Mouse (Mus musculus): ENCODE data around the gene Slc25a22. TPM values are rescaled to one million over a fixed set of nuclear protein-coding genes. Genes with fewer than 3 reads are reported as not detected.

Slc25a22 gene
- total and polyA plus RNA-seq, 2 experiments from 2014 or later: 87.3 to 126 TPM

DNA sequence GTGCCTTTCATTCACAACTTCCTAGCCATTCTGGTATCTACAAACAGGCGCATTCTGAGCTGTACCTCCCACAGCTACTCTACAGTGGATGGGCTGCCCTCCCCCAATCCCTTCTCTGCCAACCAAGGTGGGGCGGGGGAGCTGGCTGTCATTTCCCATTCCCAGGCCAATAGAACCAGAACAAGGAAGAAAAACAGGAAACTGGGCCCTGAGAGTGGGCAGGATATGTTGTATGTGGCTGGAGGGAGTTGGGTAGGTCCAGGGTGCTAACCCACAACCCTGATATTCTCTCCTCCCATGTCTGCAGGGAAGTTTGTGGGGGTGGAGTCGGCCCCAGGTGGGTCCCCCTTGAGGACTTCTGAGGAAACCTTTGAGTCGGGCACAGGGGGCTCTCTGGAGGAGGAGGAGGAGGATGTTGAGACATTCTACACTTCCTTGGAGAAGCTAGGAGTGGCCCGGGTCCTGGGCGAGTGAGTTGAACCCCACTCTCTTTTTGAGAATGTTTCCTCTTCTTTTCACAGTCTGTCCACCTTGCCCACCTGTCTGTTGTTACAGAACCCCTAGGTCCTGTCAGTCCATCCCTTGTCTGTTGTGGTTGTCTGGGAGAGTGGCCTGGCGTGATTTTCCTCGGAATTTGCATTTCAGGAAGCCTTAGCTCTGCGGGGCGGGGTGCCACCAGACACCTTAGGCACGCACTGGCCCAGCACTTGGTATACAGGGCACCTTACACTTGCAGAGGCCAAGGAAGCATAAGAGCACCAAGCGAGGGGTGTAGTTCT is 26.3 kb upstream of the Slc25a22 start:
- peaks cover 29% of the 10 kb centered on the region for H3K27me3 ChIP-seq (ENCODE audit: insufficient read depth, low read length)
- no peak overlapping the region for H3K9ac ChIP-seq (replicated peaks; ENCODE audit: low read length)
- no peak for TF ChIP-seq CTCF (IDR thresholded peaks at IDR 0.05; ENCODE audit: low read depth)
- WGBS: 27% methylated on average over 12 of the region's 12 CpGs
- ATAC-seq: no peak
- 0 out of 2 replicates have a peak, but pooled peaks cover 4% of the 10 kb centered on the region for H3K36me3 ChIP-seq (ENCODE audit: insufficient read depth, low read length)
- H3K4me1 ChIP-seq (ENCODE audit: insufficient read depth, low read length): peaks cover 12% of the 10 kb centered on the region; the same call in 1 of the 2 replicates
- no peak overlapping the region for H3K4me2 ChIP-seq (ENCODE audit: low read depth, low read length)
- H3K9me3 ChIP-seq (ENCODE audit: low read length): no peaks in the 10 kb centered on the region
- no peak overlapping the region for H3K27ac ChIP-seq
- no peak for DNase-seq (ENCODE audit: low spot score)
- no peak overlapping the region for H3K4me3 ChIP-seq (ENCODE audit: low read length)

DNA sequence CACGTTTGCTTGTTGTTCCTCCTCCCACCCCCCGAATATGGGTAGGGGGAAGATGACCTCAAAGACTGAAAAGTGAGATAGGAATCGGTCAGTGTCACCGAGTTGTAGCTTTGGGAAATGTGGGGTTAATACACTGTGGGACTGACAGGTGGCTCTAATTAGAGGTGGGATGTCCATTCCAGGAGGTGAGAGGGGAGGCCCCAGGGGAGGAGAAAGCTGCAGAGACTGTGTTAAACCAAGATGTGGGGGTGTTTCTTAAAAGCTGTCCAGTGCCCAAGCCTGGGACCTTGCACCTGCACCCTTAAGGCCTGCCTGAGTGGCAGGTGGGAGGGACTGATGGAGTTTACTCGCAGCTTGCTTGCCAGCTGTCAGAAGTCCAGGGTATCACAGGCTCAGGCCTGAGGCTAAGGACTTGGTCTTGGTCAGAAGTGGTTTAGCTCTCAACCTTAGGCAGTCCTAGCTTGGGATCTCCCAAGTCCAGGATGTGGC is 24.7 kb upstream of the Slc25a22 start:
- Histone ChIP-seq H3K4me2 (ENCODE audit: low read depth, low read length) (peak overlapping the region; percentile 69), H3K36me3 (ENCODE audit: insufficient read depth, low read length) (0 out of 2 replicates have a peak, but pooled peaks cover 4% of the 10 kb centered on the region), H3K27ac (no peak overlapping the region), H3K4me3 (ENCODE audit: low read length) (no peak overlapping the region), H3K4me1 (ENCODE audit: insufficient read depth, low read length) (no peaks in the 10 kb centered on the region; the same call in 1 of the 2 replicates), H3K9me3 (ENCODE audit: low read length) (no peaks in the 10 kb centered on the region), H3K27me3 (ENCODE audit: insufficient read depth, low read length) (peaks cover 29% of the 10 kb centered on the region), H3K9ac (replicated peaks; ENCODE audit: low read length) (peak overlapping the region; percentile 46; the same call in 1 of the 2 replicates)
- TF ChIP-seq CTCF (IDR thresholded peaks at IDR 0.05; ENCODE audit: low read depth): no peak
- ATAC-seq (no peak), DNase-seq (ENCODE audit: low spot score) (no peak)
- 20% methylated on average over 5 of the region's 5 CpGs for WGBS

DNA sequence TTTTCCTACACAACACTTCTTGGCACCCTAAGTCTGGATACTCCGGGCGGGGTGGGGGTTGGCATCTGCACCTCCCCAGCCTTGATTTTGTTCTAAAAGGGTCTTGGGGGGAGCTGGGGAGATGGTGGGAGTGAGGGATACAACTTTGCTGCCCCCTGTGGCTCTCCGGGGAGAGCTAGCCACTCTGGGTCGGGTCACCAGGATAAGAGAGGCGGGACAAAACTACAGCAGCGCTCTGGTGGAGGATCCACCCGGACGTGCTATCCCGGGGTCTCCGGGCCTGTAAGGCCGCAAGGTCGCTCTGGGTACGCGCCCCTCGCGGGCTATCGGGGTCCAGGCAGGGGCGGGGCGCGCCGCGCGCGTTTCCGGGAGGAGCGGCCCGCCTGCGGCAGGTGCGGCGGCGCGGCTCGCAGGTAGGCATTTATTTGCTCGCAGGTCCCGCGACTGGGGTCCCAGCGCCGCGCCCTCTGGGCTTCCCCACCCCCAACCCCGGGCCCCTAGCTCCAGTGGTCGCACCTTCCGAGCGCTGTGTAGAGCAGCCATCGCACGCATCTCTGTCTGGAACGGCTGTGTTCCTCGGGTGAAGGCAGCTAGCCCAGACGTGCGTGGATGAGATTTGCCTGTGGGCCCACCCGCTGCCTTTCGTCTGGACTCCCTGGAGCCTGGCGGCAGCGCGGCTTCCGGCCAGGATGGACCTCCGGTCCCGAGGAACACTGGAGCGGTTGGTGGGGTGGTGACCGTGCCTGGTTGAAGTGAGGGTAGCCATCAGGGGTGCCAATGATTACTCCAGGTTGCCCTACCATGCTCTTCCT is 24.0 kb upstream of the Slc25a22 start:
- H3K27ac ChIP-seq: no peak overlapping the region
- no peaks in the 10 kb centered on the region for H3K9me3 ChIP-seq (ENCODE audit: low read length)
- no peak for DNase-seq (ENCODE audit: low spot score)
- peak overlapping the region; percentile 69 for H3K4me2 ChIP-seq (ENCODE audit: low read depth, low read length)
- H3K9ac ChIP-seq (replicated peaks; ENCODE audit: low read length): peak overlapping the region; percentile 46; the same call in 1 of the 2 replicates
- 0 out of 2 replicates have a peak, but pooled peaks cover 4% of the 10 kb centered on the region for H3K36me3 ChIP-seq (ENCODE audit: insufficient read depth, low read length)
- H3K4me1 ChIP-seq (ENCODE audit: insufficient read depth, low read length): no peaks in the 10 kb centered on the region; the same call in 1 of the 2 replicates
- no peak for TF ChIP-seq CTCF (IDR thresholded peaks at IDR 0.05; ENCODE audit: low read depth)
- peaks cover 29% of the 10 kb centered on the region for H3K27me3 ChIP-seq (ENCODE audit: insufficient read depth, low read length)
- 2% methylated on average over 57 of the region's 59 CpGs for WGBS
- ATAC-seq: no peak
- H3K4me3 ChIP-seq (ENCODE audit: low read length): peak overlapping the region; percentile 37

DNA sequence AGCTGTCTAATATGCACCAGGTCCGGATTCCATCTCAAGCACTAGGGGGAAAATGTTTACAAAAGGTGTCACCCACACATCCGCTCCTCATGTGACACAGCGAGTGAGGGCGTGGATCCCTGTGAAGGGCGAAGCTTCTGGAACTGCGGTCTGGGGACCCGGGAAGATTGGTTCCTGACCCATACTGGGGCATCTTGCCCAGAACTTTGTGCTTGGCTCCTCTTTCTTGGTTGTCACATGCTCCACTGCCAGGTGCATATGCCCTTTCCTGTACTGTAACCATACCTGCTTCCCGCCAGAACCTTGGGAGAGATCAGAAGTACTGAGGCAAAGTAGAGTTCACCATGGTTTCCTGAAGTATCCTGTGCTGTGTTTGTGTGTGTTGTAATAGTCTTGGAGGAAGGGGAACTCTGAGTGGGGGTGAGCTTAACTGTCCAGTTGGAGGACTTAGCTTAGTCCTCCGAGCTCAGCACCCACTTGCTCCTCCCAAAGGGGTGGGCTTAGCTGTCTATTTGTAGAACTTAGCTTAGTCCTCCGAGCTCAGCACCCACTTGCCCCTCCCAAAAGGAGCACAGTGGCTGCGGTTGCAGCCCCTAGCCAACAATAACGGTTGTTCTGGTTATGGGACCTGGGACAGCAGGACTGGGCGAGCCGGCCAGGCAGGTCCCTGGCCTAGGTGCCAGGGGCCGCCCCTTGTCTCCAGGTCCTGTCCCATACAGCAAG is 22.9 kb upstream of the Slc25a22 start, which contains the start of gene Cracr2b:
Gene Cracr2b (plus strand): TSS at position 704 of the 723 bp plus-strand sequence.
- ATAC-seq: no peak
- DNase-seq (ENCODE audit: low spot score): no peak
- Histone ChIP-seq H3K27me3 (ENCODE audit: insufficient read depth, low read length) (peaks cover 28% of the 10 kb centered on the region), H3K4me2 (ENCODE audit: low read depth, low read length) (peak within 1 kb of the TSS; percentile 69), H3K36me3 (ENCODE audit: insufficient read depth, low read length) (0 out of 2 replicates have a peak, but pooled peaks cover 4% of the 10 kb centered on the region), H3K4me3 (ENCODE audit: low read length) (peak within 1 kb of the TSS; percentile 37), H3K4me1 (ENCODE audit: insufficient read depth, low read length) (0 out of 2 replicates have a peak, but pooled peaks cover 8% of the 10 kb centered on the region), H3K9me3 (ENCODE audit: low read length) (no peaks in the 10 kb centered on the region), H3K27ac (no peak within 1 kb of the TSS), H3K9ac (replicated peaks; ENCODE audit: low read length) (peak within 1 kb of the TSS; percentile 46; the same call in 1 of the 2 replicates)
- WGBS: 70% methylated on average over 15 of the region's 15 CpGs
- no peak for TF ChIP-seq CTCF (IDR thresholded peaks at IDR 0.05; ENCODE audit: low read depth)

DNA sequence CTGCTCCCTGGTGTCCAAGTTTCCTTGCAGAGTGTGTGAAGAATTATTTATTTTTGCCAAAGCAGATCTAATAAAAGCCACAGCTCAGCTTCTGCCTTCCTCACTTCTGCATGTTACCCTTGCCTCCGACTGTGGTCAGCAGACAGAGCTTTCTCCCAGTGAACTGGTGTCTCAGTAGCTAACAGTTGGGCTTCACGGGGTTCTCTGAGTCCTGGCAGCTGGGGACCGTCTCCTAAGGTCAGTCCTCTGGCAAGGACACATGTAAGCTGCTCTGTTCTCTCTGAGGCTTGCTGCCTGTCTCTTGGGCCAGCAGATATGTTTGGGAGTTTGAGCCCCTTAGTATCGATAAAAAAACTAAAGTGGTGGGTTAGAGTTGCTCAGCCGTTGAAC is 22.3 kb upstream of the Slc25a22 start:
- no peak overlapping the region for H3K27ac ChIP-seq
- WGBS: 78% methylated on average over 5 of the region's 5 CpGs
- H3K4me1 ChIP-seq (ENCODE audit: insufficient read depth, low read length): 0 out of 2 replicates have a peak, but pooled peaks cover 8% of the 10 kb centered on the region
- H3K4me2 ChIP-seq (ENCODE audit: low read depth, low read length): no peak overlapping the region
- ATAC-seq: no peak
- H3K9ac ChIP-seq (replicated peaks; ENCODE audit: low read length): no peak overlapping the region
- H3K9me3 ChIP-seq (ENCODE audit: low read length): no peaks in the 10 kb centered on the region
- no peak overlapping the region for H3K4me3 ChIP-seq (ENCODE audit: low read length)
- no peak for TF ChIP-seq CTCF (IDR thresholded peaks at IDR 0.05; ENCODE audit: low read depth)
- H3K36me3 ChIP-seq (ENCODE audit: insufficient read depth, low read length): 0 out of 2 replicates have a peak, but pooled peaks cover 4% of the 10 kb centered on the region
- peaks cover 22% of the 10 kb centered on the region for H3K27me3 ChIP-seq (ENCODE audit: insufficient read depth, low read length)
- no peak for DNase-seq (ENCODE audit: low spot score)

DNA sequence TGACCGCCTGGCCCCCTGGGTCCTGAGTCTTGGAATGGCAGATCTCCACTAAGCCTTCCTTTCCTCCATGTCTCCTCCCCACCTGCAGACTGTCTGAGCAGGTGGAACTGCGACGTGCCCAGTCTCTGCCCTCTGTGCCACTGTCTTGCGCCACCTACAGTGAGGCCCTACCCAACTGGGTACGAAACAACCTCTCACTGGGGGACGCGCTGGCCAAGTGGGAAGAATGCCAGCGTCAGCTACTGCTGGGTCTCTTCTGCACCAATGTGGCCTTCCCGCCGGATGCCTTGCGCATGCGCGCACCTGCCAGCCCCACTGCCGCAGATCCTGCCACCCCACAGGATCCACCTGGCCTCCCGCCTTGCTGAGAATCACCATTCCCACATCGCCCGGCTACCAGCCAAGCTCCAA is 21.6 kb upstream of the Slc25a22 start:
- Histone ChIP-seq H3K4me3 (ENCODE audit: low read length) (no peak overlapping the region), H3K27ac (no peak overlapping the region), H3K9ac (replicated peaks; ENCODE audit: low read length) (no peak overlapping the region), H3K4me2 (ENCODE audit: low read depth, low read length) (no peak overlapping the region), H3K36me3 (ENCODE audit: insufficient read depth, low read length) (0 out of 2 replicates have a peak, but pooled peaks cover 4% of the 10 kb centered on the region), H3K4me1 (ENCODE audit: insufficient read depth, low read length) (0 out of 2 replicates have a peak, but pooled peaks cover 8% of the 10 kb centered on the region), H3K27me3 (ENCODE audit: insufficient read depth, low read length) (peaks cover 21% of the 10 kb centered on the region), H3K9me3 (ENCODE audit: low read length) (no peaks in the 10 kb centered on the region)
- ATAC-seq (no peak), DNase-seq (ENCODE audit: low spot score) (no peak)
- no peak for TF ChIP-seq CTCF (IDR thresholded peaks at IDR 0.05; ENCODE audit: low read depth)
- 89% methylated on average over 17 of the region's 17 CpGs for WGBS

Data from hindbrain, postnatal 0 days (tissue).